Mouse (Mus musculus) lung, postnatal 0 days (tissue): ENCODE measurements at regions not wholly inside any gene's neighbourhood (a gene's known extent, or its start where the extent isn't known, plus 50 kb on each side); places are given as distances from the start of the nearest gene placed in this dataset.

Experiments used
- CTCF ChIP-seq: IDR thresholded peaks from 2 replicates; pipeline ENCODE4 v1.5.1; 2016; ENCODE audit warnings: antibody characterized with exemption, mild to moderate bottlenecking
- EP300 ChIP-seq: IDR thresholded peaks from 2 replicates; pipeline ENCODE4 v1.6.1; 2016; ENCODE audit warnings: antibody characterized with exemption, mild to moderate bottlenecking, control low read depth

DNA sequence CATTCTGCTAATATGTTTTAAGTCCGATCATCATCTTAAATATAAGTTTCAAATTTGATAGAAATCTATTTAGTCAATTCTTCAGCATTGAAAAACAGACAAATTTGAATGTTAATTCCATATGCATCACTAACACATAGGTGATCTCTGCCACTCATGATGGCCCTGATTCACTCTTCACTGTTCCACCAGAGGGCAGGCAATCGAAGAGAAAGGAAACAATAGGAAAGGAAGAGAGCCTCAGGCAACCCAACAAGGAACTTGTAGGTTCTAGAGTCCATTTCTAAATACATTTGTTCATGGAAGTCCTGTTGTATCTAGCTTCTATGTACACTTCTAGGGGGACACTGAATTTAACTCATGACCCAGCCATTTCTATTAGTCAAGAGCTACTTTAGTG is 154.7 kb upstream of the Tex13c2 start:
- TF ChIP-seq CTCF (peak; percentile 40; the same call in 1 of the 2 replicates), EP300 (no peak)
